Mouse (Mus musculus) adrenal gland, adult 2 months (tissue): ENCODE measurements around the gene Plxnd1. TPM values are rescaled to one million over a fixed set of nuclear protein-coding genes. Genes with fewer than 3 reads are reported as not detected.

ENCODE experiments used
- DNase-seq: peaks from one replicate; pipeline ENCODE4 v3.0.0; 2021
- long read RNA-seq: library from polyadenylated mRNA; stranded (forward); transcript quantifications from one replicate; pipeline ENCODE4 v2.0.0, GENCODE M21; 2021
- polyA plus RNA-seq: library from polyadenylated mRNA; depleted of rRNA; stranded (reverse); fragments of >200 nt; gene quantifications from 2 replicates; pipeline ENCODE4 v1.2.3, GENCODE M21; 2012; rRNA removed
- total RNA-seq, 2 experiments: library from RNA; stranded (reverse); gene quantifications; 2 replicates each; pipeline ENCODE4 v1.2.3; 2021

The Plxnd1 gene
- total RNA-seq (100 to 1,000 TPM; 168 to 181 TPM), polyA plus RNA-seq (279 and 288 TPM in 2 replicates)
- long read RNA-seq, full-length matches to known transcripts: 8 of 37 reads
- long read RNA-seq, partial matches to known transcripts: 20 of 37 reads
- long read RNA-seq, other reads (novel, unspliced or antisense): 9 of 37 reads

- peak; percentile 99 for DNase-seq
Observed at GRCm38 (mm10) chr6:115994877-115995520, at the start of gene Plxnd1. TSS of gene Plxnd1 (minus strand) at chr6:115995005.

GRCm38 (mm10) chr6:116044039-116044438 is 49.2 kb upstream of the Plxnd1 start:
- no peak for DNase-seq

DNA sequence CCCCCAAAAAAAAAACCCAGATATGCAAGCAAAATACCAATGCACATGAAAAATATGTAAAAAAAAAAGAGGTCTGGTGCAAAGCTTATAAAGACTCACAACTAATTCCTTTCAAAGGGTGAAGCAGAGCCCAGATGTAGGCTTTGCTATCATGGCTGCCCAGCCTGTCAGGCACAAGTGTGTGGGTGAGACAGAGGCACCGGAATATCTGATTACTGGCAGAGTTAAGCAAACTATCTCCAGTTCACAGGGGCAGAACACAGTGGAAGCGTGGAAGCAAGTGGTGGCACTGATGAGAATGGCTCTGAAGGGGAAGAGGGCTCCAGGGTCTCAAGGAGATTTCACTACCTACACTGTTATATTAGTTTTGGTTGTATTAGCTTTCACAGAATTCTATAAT is 43.4 kb upstream of the Plxnd1 start:
- no peak for DNase-seq

DNA sequence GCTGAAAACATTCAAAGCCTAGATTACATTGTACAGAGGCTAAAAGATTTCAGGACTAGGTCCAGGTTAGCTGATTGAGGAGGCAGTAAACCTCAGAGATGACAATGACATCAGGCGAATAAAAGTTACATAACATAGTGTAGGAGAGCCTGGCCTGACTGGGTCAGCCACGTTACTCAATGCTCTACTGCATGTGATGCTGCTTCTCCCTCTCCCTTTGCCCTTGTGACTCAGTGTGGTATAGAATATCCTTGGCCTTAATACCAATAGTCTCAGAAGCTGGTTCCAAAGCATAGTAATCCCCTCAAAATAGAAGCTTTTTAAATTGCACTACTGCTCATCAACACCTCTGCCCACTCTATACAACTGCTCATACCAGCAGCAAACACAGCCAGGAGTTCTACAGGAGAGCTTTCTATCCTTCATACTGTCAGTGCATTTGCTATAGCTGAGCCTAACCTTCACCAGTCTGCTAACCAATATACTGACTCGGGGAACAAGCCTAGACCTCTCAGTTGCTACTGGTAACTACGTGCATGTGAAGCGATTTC is 42.6 kb upstream of the Plxnd1 start:
- DNase-seq: peak; percentile 70

DNA sequence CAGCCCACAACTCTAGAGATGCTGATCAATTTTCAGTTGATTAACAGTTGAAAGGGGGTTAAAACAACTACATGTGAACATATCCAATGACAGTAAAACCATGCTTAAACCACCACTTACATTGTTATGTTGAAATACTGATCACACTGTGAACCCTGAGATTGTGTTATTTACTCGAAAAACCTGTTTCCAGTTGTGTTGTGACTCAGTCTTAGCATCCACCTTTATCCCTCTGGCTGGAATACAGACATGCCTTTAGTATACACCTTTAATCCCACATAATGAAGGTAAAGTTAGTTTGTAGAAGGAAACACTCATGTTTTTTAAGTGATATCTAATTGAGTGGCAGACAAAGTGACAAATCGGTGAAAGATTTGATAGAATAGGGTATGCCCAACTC is 41.8 kb upstream of the Plxnd1 start:
- DNase-seq: no peak

GRCm38 (mm10) chr6:116031052-116031451 is 36.2 kb upstream of the Plxnd1 start:
- no peak for DNase-seq

DNA sequence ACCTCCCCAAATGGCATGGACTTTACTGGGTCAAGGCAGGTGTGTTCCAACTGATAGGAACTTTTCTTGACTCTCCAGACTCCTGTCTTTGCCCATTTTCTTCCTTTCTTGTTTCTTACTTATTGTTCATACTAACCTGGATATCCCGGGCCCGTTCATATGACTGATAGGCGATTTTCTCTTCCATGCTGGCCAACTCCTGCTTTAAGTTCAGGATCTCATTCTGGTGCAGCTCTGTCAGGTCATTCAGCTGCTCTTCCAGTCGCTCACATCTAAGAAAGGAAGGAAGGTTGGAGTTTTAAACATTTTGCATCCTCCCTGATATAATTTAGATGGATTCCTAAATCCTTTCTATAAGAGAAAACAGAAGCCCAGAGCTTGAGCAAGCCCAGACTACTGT is 29.9 kb upstream of the Plxnd1 start:
- no peak for DNase-seq

- no peak for DNase-seq
Observed at GRCm38 (mm10) chr6:116021961-116022485, 27.2 kb upstream of the Plxnd1 start.

DNA sequence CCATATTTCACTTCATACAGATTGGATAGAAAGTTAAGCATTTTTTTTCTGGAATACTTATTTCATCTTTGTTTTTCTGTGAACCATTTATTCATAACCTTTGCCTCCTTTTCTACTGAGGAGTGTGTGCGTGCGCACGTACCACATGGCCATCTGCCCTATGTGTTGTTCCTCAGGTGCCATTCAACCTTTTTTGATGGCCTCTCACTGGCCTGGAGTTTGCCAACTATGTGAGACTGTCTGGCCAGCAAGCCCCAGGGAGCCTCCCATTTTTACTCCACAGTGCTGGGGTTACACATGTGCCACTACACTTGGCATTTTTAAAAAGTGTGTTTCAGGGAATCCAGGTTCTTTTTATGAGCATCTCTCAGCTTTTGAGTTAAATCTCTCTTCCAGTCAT is 21.1 kb upstream of the Plxnd1 start:
- no peak for DNase-seq

DNA sequence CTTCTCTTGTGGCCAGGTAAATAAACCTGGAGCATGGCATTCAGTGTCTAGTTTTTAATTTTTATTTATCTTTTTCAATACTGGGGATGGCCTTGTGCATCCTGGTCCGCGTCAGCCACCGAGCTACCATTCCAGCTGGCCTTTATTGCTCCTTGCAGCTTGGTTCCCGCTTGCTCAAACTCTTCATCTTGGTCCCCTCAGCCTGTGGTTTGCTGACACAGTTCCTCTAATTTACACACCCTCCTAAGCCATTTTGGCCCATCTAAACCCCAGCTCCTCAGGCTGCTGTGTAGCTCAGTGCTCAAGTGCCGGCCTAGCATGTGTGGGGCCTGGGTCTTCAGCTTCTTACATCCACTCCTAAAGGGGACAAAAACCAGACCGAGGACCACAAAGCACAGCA is 19.3 kb upstream of the Plxnd1 start:
- no peak for DNase-seq

GRCm38 (mm10) chr6:116013687-116014086 is 18.9 kb upstream of the Plxnd1 start:
- DNase-seq: no peak

GRCm38 (mm10) chr6:116010541-116010940 is 15.7 kb upstream of the Plxnd1 start:
- peak; percentile 82 for DNase-seq

- DNase-seq: peak; percentile 75
Observed at GRCm38 (mm10) chr6:116009426-116009825, 14.6 kb upstream of the Plxnd1 start.

DNA sequence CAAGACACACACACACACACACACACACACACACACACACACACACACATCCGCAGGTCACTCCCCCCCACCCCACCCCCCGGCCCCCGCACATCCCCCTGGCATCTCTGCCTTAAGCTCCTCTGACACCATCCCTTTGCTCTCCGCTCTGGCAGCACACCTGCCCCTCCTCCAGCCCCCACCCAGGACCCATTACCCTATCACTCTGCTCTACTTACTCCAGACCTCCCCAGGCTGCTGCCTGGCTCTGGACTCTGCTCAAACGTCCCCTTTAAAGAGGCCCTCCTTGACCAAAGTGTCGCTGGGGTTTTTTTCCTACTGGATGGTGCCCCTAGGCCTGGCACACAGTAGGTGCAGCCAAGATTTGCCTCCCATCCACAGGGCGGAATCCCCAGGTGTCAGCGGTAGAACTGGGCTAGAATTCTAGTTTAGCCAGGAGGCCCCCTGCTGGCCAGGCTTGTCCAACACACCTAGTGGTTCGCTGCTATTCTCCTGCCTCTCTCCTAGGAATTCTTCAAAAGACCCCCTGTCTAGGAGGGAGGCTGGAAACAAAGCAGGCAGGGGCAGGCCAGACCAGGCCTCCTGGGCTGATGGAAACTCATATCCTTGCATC is 12.9 kb upstream of the Plxnd1 start:
- DNase-seq: peak; percentile 77

DNA sequence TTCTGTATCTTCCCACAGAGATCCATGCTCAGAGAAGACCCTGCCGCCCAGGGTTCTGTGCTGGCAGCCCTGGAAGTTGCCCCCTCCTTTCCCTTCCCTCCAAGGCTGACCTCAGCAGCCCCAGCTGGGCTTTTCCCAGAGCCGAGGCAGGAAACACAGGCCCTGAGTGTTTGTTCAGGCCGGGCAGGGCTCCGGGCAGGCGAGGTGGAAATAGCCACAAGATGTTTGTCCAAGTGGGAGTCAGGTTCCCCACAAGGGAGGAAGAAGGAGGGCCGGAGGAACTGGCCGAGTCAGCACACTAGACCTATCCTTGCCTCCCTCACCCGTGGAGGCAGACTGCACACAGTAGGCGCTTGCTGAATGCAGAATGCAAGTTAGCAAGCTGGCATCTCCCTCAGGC is 11.9 kb upstream of the Plxnd1 start:
- peak; percentile 73 for DNase-seq

- DNase-seq: no peak
Observed at GRCm38 (mm10) chr6:116005959-116006288, 11.1 kb upstream of the Plxnd1 start.

- DNase-seq: no peak
Observed at GRCm38 (mm10) chr6:116005275-116005958, 10.6 kb upstream of the Plxnd1 start.

DNA sequence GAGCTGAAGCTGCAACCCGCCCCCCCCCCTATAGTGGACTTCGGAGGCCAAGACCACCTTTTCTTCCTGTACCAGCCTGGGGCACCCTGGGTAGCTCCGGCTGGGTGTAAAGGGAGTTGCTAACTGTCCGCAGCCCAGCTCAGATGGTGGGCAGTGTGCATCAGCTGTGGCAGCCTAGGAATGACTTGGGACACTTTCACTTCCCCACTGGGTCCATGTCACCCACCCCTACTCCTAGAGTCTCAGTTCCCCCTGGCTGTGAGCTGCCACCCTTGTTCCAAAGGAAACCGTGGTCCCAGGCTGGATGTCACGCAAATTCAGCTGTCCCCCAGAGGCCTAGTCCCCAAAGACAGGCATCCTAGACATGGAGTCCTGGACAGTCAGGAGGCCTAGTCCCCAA is 9.9 kb upstream of the Plxnd1 start:
- DNase-seq: no peak

GRCm38 (mm10) chr6:116004069-116004468 is 9.3 kb upstream of the Plxnd1 start:
- DNase-seq: peak; percentile 66

- DNase-seq: no peak
Observed at GRCm38 (mm10) chr6:116003516-116003915, 8.7 kb upstream of the Plxnd1 start.

GRCm38 (mm10) chr6:116002311-116003104 is 7.7 kb upstream of the Plxnd1 start:
- no peak for DNase-seq

GRCm38 (mm10) chr6:116000851-116001250 is 6.0 kb upstream of the Plxnd1 start:
- no peak for DNase-seq
